Mouse (Mus musculus) heart, adult 2 months (tissue): ENCODE measurements around the gene Pias1. TPM values are rescaled to one million over a fixed set of nuclear protein-coding genes. Genes with fewer than 3 reads are reported as not detected.
A peak's percentile ranks its signal among the peaks of the same experiment; 100 is the strongest.

Experiments
- DNase-seq, 2 experiments: peaks; one replicate each; pipeline ENCODE4 v3.0.0; 2021
- H3K27ac ChIP-seq: fragments of 200-600 bp; 2 replicates; pipeline ENCODE4 v1.8.1; 2022
- H3K27me3 ChIP-seq: fragments of 200-500 bp; 2 replicates; pipeline ENCODE4 v1.6.1; 2012; ENCODE audit warnings: mild to moderate bottlenecking, low read length, inconsistent platforms, mixed read lengths; ENCODE audit not compliant: control insufficient read depth, insufficient read depth
- H3K36me3 ChIP-seq: fragments of 200-500 bp; 2 replicates; pipeline ENCODE4 v1.6.1; 2012; ENCODE audit warnings: low read length, inconsistent platforms; ENCODE audit not compliant: control insufficient read depth, insufficient read depth
- H3K4me1 ChIP-seq: fragments of 200-500 bp; 2 replicates; pipeline ENCODE4 v1.6.1; 2011; ENCODE audit warnings: low read length; ENCODE audit not compliant: control insufficient read depth, insufficient read depth
- H3K4me3 ChIP-seq: fragments of 200-600 bp; 2 replicates; pipeline ENCODE4 v1.8.1; 2022
- H3K79me2 ChIP-seq: fragments of 200-500 bp; replicated peaks from 2 replicates; pipeline ENCODE4 v1.6.1; 2012; ENCODE audit warnings: mild to moderate bottlenecking, inconsistent platforms, low read length, moderate library complexity, mixed read lengths; ENCODE audit not compliant: control insufficient read depth, insufficient read depth
- H3K9ac ChIP-seq: fragments of 200-500 bp; 2 replicates; pipeline ENCODE4 v1.6.1; 2012; ENCODE audit warnings: low read depth, mild to moderate bottlenecking, control low read depth, inconsistent platforms, low read length, mixed read lengths
- CTCF ChIP-seq: fragments of 200-600 bp; IDR thresholded peaks from 2 replicates; pipeline ENCODE4 v1.8.1; 2022; ENCODE audit warnings: antibody characterized with exemption, mild to moderate bottlenecking, moderate library complexity
- EP300 ChIP-seq: fragments of 200-500 bp; IDR thresholded peaks from 2 replicates; pipeline ENCODE4 v1.6.1; 2011; ENCODE audit warnings: low read depth, low read length, control low read depth; ENCODE audit not compliant: insufficient read depth
- POLR2A ChIP-seq: fragments of 200-500 bp; IDR thresholded peaks from 2 replicates; pipeline ENCODE4 v1.6.1; 2011; ENCODE audit warnings: mild to moderate bottlenecking, low read depth, low read length, control low read depth; ENCODE audit not compliant: insufficient read depth
- WGBS: fragments of 180-500 bp; shearing (Covaris S2); methylation state at CpG from one replicate; pipeline ENCODE4 v1.1.7; 2018; 5-methylcytosine and 5-hydroxymethylcytosine counted together
- intact Hi-C: fragments of 180-260 bp; cut with DNase I; formaldehyde crosslinking; loops from one replicate; pipeline ENCODE4 v1.15.1; 2025
- polyA plus RNA-seq: library from polyadenylated mRNA; depleted of rRNA; stranded (reverse); fragments of >200 nt; gene quantifications from 2 replicates; pipeline ENCODE4 v1.2.3, GENCODE M21; 2012
- total RNA-seq, 2 experiments: library from RNA; stranded (reverse); gene quantifications; 2 replicates each; pipeline ENCODE4 v1.2.3; 2021

The Pias1 gene
- total and polyA plus RNA-seq, 3 experiments: 18.0 to 26.1 (median 24.2) TPM

DNA sequence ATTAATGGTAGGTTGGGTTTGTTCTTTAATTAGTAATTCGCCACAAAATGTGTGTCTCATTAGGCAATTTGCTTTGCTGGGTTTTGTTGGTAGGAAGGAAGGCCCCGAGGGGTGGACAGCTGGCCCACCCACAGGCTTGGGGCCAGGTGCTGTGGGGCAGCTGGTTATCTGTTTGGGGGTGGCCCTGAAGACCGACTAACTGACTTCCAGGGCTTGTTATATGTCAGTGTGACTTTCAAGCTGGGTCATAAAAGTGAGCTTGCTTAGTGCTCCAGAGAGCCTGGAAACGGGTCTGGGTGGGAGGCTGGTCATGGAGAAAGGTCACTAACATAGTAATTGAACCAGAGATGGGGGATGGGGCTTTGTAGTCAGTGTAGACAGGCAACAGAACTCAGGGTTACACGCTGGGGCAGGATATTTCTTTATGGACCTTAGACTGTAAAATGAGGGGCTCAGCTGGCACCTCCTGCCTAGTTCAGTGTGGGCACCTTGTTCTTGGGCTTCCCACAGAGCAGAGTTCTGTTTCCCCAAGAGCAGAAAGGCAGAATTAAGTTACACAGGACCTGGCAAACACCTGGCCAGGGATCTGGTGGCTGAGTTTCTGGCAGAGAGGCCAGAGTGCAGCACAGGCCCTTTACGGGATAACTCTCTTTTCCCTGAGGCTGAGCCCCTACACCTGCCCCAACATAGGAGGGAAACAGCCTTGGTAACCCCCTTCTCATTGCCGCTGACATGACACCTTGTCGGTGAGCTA lies 129.3 kb downstream of the Pias1 start:
- Histone ChIP-seq H3K4me1 (peaks cover 5% of the 10 kb centered on the region), H3K36me3 (no peaks in the 10 kb centered on the region), H3K79me2 (no peaks in the 10 kb centered on the region), H3K4me3 (peak overlapping the region; percentile 26; the same call in 1 of the 2 replicates), H3K27me3 (no peaks in the 10 kb centered on the region), H3K27ac (no peak overlapping the region; the same call in 1 of the 2 replicates), H3K9ac (no peak overlapping the region)
- intact Hi-C loops: no loop called here
- WGBS: 73% methylated on average over 8 of the region's 8 CpGs
- DNase-seq: no peak
- TF ChIP-seq EP300 (no peak), POLR2A (no peak), CTCF (no peak)

DNA sequence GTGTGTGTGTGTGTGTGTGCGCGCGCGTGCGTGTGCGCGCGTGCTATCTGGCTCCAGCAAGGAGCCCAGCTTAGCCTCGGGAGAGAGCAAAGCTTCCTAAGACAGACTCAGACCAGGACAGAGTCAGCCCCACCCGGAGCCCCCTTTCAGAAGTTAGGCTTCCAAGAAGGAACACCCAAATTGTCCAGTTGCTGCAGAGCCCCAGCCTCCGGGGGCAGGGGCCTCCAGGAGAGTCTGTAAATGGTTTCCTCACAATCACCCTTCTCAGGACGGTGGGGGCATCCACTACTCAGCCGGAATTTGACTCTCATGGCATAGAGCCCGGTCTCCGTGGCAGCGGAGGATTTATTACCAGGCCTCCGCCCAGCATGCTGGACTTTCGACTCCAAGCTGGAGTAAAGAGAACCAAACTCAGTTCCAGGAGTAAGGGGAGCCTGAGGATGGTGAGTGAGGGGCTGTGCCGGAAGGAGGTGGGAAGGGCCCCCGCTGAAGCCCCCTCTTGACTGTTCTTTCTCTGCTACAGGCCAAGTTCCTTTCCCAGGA lies 129.9 kb downstream of the Pias1 start, which contains the start of gene Calml4:
Calml4 (plus strand) TSS at position 362 of the 543 bp plus-strand sequence.
- H3K9ac ChIP-seq: no peak within 1 kb of the TSS
- 36% methylated on average over 20 of the region's 20 CpGs for WGBS
- H3K27ac ChIP-seq: peak within 1 kb of the TSS; percentile 59
- H3K27me3 ChIP-seq: no peaks in the 10 kb centered on the region
- no peaks in the 10 kb centered on the region for H3K36me3 ChIP-seq
- H3K4me3 ChIP-seq: peak within 1 kb of the TSS; percentile 26; the same call in 1 of the 2 replicates
- peaks cover 5% of the 10 kb centered on the region for H3K4me1 ChIP-seq
- TF ChIP-seq POLR2A (no peak), CTCF (no peak), EP300 (no peak)
- intact Hi-C loops: no loop called here
- no peaks in the 10 kb centered on the region for H3K79me2 ChIP-seq
- DNase-seq: peak; percentile 78 to 80

DNA sequence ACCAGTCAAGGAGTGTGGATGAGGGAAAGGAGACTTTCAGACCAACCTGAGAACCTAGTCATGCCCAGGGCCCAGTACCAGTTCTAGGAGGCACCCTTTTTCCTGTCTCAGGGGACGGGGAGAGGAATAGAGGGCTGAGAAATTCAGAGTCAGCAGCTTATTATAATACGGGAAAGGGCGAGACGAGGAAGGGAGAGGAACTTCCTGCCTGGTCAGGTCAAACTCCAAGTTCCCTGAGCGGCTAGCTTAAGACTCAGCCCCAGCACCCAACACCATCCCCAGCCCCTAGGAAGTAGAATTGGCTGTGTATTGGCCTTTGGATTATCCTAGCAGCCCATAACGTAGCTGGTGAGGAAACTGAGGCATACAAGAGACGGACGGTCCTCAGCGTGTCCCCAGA lies 130.5 kb downstream of the Pias1 start:
- H3K79me2 ChIP-seq: no peaks in the 10 kb centered on the region
- peak; percentile 46 to 47 for DNase-seq
- H3K27me3 ChIP-seq: no peaks in the 10 kb centered on the region
- H3K36me3 ChIP-seq: no peaks in the 10 kb centered on the region
- intact Hi-C loops: no loop called here
- H3K9ac ChIP-seq: no peak overlapping the region
- TF ChIP-seq EP300 (no peak), POLR2A (0 out of 2 replicates have a peak, but pooled peaks have one; percentile 39)
- H3K27ac ChIP-seq: peak overlapping the region; percentile 59
- peak overlapping the region; percentile 26; the same call in 1 of the 2 replicates for H3K4me3 ChIP-seq
- peaks cover 5% of the 10 kb centered on the region for H3K4me1 ChIP-seq
- WGBS: 58% methylated on average over 9 of the region's 9 CpGs

DNA sequence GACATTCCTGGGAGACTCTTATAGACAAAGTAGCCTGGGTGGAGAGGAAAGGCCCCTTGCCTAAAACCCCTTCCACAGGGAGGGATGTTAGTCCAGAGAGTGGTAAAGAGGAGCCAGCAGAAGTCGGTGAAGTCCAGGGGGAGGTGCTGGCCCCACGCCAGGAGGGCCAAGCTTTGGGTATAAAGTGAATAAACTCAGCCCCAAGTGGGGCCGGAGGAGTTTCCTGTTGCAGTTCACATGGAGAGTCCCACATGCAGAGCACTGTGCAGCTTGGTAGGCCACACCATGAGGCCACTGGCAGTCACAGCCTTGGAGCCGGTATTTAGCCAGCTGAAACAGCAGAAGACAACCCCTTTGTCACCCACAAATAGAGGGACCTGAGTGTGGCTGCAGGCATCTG lies 133.2 kb downstream of the Pias1 start:
- H3K27ac ChIP-seq: no peak overlapping the region
- H3K79me2 ChIP-seq: no peaks in the 10 kb centered on the region
- DNase-seq: no peak
- no peak overlapping the region for H3K4me3 ChIP-seq
- H3K36me3 ChIP-seq: no peaks in the 10 kb centered on the region
- WGBS: 39% methylated on average over 4 of the region's 4 CpGs
- TF ChIP-seq POLR2A (no peak), CTCF (no peak), EP300 (no peak)
- H3K27me3 ChIP-seq: no peaks in the 10 kb centered on the region
- H3K9ac ChIP-seq: no peak overlapping the region
- intact Hi-C loops: no loop called here
- peaks cover 5% of the 10 kb centered on the region for H3K4me1 ChIP-seq

DNA sequence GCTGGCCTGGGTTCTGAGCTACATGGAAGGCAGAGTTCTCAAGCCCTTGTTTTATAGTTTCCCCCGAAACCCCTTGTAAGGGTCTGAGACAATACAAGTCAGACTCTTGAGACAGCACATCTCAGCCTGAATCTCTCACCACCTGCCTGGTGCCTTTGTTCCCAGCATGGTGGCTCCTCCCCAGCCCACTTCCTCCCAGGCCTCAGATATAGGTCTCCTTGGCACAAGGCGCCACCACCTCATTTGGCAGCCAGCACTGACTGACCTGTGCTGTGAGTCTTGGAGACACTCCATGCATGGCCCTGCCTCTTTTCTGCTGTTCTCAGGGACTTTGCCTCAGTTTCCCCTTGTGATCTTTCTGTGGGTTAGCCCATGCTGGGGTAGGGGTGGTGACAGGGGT lies 136.2 kb downstream of the Pias1 start:
- DNase-seq: no peak
- TF ChIP-seq CTCF (no peak), POLR2A (no peak), EP300 (no peak)
- Histone ChIP-seq H3K27me3 (no peaks in the 10 kb centered on the region), H3K36me3 (no peaks in the 10 kb centered on the region), H3K79me2 (no peaks in the 10 kb centered on the region), H3K4me1 (peaks cover 1% of the 10 kb centered on the region; the same call in 1 of the 2 replicates), H3K27ac (no peak overlapping the region), H3K9ac (no peak overlapping the region), H3K4me3 (no peak overlapping the region)
- intact Hi-C loops: no loop called here
- WGBS: 89% methylated on average over 2 of the region's 2 CpGs

DNA sequence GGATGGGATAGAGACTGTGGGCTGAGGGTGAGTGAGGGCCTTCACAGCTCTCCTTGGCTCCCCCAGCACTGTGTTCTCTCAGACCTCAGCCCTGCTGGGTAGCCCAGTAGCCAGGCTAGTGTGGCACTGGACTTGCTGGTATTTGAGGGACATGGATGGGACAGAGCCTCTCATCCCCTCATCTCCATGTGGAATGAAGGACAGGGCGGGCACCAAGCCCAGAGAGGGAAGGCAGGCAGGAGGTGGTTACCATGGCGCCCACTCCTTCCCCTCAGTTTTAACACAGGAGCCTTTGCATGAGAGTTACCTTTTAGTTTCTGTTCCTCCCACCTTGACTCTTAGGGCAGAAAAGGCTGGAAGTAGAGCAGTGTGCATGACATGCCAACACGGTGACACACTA lies 139.1 kb downstream of the Pias1 start:
- TF ChIP-seq POLR2A (no peak), CTCF (no peak), EP300 (no peak)
- no peak overlapping the region for H3K9ac ChIP-seq
- no peak for DNase-seq
- 97% methylated on average over 3 of the region's 3 CpGs for WGBS
- no peaks in the 10 kb centered on the region for H3K36me3 ChIP-seq
- H3K4me1 ChIP-seq: peaks cover 1% of the 10 kb centered on the region; the same call in 1 of the 2 replicates
- H3K79me2 ChIP-seq: no peaks in the 10 kb centered on the region
- H3K4me3 ChIP-seq: no peak overlapping the region
- H3K27ac ChIP-seq: no peak overlapping the region
- intact Hi-C loops: loop anchor here (5.0 to 10.0 kb wide), 3 partner anchors 129 to 526 kb away; partner anchors contain the start of gene Map2k5
- H3K27me3 ChIP-seq: no peaks in the 10 kb centered on the region
